In the genomic region with DNA sequence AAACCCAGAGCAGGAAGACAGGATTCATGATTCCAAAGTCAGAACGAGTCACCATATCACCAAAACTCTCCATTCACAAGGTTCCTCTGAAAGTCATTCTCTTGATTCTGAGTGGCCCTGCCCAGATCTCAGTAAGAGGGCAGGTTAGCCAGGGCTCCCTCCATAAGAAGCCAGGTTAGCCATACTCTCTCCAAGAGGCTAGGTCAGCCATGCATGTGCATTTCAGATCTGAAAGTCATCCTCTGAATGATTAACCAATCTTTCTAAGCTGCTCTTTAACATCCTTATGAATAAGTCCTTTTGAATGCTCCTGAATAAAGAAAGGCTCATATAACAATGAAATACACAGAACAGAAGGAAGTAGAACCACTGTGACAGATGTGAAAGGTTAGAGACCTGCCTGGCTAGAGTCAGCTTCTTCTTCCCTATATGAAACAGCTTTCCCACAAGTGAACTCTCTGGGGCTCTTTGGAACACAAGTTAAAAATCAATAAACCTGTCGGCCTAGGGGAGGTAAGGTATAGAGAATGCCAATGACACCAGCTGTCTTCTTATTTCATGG, we compare ENCODE assay signal across 1 mouse cellular context.
TF ChIP-seq lines count a peak whose summit lies in the region.

No protein-coding gene starts in this region.

TF ChIP-seq in MEL, 35 proteins besides CTCF, POLR2A, EP300 and RAD21 (continued from another document):
- TF ChIP-seq NELFE (IDR thresholded peaks at IDR 0.05; ENCODE audit: low read depth, low read length): no peak
- TF ChIP-seq MYC (IDR thresholded peaks at IDR 0.05; ENCODE audit: low read depth, low read length): no peak
- TF ChIP-seq MYB (IDR thresholded peaks at IDR 0.05; ENCODE audit: low read depth, low read length): no peak
- TF ChIP-seq POLR2AphosphoS5 (IDR thresholded peaks at IDR 0.05; ENCODE audit: borderline replicate concordance, low read depth, low read length): no peak
TF ChIP-seq in MEL: peak in this region for 0.
